Mouse (Mus musculus) T-cell, adult 2 months (primary cell): ENCODE measurements around the gene Klhl32.
"Not testable (repeated sequence)": the region's sequence is repeated elsewhere in the genome, so short reads cannot be mapped to it uniquely, and the experiment has no call there.

Experiments
- DNase-seq: peaks from one replicate; pipeline ENCODE4 v3.0.0; 2022; ENCODE audit warnings: low spot score

Klhl32 gene

DNA sequence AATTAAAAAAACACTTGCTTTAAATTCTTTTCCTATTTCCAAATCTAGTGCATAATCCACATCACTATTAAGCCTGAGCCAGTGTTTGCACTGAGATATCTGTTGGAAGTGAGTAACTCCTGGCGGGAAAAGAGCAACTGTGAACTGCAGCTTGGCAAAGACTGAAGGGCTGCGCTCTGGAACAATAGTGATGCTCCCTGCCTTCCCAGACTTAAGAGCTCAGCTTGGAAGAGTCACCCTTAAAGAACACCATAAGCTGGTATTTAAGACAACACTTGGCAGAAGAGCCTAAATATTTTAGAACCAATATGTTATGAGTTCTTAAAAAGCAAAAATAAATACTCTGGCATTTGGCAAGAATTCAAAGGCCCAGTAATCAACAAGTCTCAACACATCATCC, 55.7 kb downstream of the Klhl32 start:
- no peak for DNase-seq

DNA sequence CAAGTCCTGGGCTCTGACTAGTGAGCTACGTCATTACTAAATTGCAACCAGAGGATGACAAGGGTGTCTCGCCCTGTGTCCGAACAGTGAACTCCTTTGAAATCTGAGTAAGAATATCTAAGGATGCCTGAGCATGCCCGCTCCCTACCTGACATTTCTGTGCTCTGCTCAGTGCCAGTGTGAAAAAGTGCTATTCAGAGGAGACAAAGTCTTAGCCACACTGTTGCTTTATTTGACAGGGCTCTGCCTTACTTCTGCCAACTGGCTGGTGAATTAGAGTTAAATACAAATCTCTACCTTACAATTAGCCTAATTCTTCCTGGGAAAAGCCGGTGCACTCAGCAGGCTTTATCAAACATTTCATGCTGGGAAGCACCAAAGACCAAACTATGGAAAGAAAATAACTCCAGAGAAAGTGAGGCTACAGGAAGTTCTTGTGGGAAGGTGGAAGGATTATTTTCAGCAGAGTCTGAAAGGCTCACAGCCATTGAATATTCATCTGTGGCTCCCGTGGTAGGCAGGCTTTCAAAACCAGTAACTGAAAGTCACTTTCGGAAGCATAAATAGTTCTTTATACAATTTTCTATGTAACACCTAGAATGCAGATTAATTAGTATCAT, 57.1 kb downstream of the Klhl32 start:
- no peak for DNase-seq

DNA sequence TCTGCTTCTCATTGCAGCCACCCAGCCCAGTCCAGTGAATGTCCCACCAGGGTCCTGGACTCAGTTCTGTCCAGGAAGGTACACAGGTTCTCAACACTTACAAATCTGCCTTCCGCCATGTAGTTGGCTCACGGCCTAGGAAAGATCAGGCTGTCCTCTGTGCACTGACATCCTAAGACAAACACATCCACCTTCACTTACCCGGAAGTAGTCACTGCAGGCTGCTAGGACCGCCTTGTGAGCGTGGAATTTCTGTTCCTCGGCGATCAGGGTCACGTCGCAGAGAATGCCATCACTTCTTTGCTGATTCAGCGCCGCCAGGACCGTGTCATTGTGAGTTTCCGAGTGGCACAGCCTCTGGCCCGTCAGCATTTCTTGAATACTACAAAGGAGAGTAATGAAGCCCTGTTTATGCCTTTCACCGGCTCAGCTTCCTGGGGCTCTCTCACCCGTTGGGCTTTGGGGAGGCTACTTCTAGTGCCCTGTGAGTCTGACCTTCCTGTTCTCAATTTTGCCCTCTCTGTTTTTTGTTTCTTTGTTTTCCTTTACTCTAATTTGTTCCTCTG, 58.4 kb downstream of the Klhl32 start:
- DNase-seq = no peak

DNA sequence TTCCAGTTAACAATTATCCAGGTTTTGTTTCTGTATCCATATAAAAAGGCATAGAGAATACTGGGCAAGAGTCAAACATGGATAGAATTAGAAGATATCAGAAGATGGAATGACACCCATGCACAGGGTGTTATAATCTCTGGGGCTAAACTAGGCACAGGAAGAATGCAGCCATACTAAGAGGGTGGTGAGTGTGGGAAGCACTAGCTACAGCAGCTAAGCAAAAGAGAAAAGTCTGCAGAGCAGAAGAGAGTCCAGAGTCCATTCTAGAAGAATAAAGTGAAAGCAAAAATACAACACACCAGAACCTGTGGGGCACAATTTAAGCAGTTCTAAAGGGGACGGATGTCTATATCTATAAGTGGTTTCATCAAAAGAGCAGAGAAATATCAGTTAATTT, 61.6 kb downstream of the Klhl32 start:
- no peak for DNase-seq

DNA sequence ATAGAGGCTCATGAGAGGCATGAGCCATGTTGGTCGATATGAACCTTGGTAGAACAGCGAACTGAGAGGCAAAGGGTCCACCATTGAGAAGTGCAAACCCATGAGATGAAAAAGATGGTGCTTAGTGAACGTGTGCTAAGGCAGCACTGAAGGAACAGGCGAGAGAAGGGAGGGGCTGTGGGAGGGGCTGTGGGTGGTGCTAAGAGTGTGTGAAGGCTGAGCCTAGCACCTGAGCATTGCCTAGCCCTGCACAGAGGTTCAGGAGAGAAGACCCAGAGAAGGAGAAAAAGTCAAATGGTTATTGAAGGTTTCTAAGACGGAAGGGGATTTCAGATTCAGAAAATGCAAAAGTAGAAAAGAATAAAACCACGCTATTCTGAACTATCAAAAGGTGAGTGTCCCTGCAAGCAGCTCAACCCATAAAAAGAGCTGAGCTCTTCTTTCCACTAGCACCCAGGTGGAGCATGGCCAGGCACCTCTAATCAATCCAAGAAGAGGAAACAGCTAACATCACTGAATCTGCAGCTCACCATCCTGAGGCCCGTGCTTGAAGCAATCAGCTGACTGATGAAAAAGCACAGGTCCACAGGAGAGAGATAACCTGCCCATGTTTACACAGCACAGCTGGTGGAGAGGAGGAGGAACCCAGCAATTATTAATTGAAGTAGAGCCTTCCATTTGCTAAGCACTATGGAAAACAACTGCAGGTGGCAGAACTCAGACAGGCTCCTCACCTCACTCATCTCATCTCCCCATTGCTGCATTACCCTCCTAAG, 65.0 kb downstream of the Klhl32 start:
- no peak for DNase-seq

DNA sequence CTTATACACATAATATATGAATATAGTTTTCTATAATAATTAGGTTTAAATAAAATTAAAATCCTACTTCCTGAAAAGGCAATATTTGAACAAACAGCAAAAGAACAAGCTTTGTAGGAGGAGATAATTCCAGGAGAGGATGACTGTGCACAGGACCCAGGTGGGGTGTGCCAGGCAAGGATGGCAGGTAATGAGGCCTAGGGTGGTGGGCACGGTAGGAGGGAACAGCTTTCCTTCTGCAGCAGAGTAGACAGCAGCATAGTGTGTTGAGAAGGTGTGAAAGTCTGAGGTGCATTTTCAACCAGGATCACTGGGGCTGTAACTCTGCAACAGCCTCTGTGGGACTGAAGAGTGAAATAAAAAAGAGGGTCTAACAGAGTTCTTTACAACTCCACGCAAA, 85.0 kb downstream of the Klhl32 start:
- DNase-seq = no peak

DNA sequence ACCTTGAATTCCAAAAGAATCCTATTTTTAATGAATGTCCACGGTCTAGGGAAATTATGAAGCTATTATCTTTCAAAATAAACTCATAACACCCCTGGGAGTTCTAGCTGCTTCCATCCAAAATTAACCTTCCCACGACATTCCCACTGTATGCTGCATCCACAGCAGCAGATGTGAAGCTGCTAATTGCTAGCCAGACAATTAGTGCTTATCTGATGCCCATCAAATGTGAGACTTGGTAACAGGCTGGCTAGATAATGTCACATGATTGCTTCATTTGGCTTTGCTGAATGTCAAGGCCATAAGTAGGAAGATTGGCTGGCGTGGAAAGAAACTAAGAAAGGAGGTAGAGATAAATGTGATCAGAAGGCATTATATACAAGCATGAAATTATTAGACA, 85.5 kb downstream of the Klhl32 start:
- no peak for DNase-seq

DNA sequence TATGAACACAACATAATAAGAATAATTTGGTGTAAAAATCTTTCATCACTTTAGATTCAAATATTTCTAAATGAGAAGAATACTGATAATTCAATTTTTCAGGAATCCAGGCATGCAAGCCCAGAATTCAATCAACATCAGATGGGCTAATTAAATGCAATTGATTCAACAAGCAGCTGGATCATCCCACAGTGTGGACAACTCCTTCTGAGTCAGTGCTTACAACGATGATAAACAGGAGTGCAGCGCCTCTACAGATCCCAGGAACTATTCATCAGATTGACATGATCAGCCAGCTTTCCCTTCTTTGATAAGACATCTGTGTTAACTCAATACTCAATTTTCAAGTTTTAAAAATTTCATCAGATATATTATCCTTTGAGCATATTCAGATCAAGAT, 86.4 kb downstream of the Klhl32 start:
- DNase-seq = no peak

DNA sequence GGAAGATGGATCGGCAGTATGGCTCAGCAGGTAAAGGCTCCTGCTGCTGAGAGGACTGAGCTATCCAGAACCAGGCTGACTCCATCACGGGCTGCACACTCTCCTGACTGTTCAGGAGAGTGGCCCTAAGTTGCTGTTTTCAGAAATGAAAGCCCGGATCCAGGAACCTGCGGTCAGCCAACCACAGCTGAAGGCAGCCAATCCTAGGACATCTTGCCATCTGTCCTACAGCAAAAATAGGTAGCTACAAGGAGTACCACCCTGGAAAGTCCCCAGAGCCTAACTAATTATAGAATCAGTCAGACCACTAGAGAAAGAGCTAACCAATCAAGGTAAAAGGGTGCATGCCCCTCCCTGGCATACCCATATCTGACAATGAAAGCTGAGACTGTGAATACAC, 87.5 kb downstream of the Klhl32 start:
- no peak for DNase-seq

DNA sequence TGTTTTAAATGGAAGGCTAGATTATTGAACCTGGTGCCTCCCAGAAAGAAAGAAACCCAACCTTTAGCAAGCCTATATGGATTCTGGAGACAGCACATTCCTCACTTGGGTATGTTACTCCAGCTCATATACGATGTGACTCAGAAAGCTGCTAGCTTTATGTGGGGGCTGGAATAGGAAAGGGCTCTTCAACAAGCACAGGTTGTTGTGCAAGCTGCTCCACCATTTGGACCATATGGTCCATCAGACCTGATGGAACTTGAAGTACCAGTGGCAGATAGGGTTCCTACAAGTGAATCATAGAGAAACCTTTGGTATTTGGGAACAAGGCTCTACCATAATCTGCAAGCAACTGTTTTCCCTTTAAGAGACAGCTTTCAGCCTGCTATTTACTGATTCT, 92.0 kb downstream of the Klhl32 start:
- DNase-seq = no peak

DNA sequence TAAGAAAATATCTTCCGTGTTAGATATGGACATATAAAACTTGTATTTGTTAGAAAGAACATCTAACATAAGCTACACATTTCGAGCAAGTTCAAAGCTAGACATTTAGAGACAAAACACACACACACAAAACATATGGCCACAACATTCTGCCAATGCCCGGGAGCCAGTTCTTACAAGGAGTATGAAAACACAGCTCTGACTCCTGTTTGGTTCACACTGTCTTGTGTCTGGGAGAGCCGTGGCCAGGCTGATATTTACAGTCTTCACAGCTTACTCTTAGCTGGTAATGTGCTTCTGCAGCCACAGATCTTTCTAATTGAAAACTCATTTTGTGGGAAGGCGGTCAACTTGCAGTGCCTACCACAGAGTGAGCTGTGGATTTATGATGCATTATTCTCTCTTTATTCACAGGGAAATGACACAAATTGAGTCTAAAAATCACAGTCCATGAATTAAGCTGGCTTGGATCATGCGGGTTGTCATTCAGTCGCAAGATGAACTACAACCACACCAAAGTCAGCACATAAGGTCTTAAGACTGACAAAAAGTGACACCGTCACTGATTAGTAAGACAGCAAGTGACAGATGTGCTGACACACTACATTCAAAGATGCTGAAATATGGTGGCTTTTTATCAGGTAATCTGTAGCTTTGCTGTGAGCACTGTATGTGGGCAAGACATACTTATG, 98.3 kb downstream of the Klhl32 start:
- no peak for DNase-seq

DNA sequence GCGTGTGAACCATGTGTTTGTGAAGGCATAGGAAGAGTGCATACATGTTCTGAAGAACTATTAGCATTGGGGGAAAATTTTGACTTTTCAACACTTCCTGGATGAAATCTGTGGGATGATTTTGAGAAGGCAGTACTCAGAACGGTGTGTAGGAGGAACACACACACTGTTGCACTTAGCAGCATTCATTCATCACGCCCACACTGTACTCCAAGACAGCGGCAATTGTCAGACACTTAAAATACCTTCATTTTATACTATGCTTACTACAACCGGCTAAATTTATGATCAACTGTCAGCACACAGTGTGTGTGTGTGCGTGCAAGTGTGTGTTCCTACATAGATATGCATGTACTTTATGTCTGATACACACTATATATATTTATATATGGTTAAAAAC, 113.8 kb downstream of the Klhl32 start:
- DNase-seq = no peak

DNA sequence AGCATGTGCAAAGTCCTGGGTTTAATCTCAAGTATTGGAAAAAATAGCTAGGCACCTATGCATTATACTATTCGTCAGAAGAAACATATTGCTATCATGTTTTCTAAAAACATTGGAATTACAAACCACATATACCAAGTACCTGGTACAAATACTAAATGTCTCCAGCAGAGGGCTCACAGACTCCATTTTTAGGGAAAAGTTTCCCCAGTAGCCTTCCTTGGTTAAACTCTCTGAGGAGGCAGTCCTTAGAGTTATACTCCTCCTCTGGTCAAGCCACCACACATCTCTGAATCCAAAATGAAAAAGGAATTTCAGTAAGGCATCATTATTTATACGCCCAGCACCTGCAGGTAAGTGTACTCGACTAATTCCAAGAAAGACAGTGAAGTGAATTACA, 130.1 kb downstream of the Klhl32 start:
- no peak for DNase-seq

DNA sequence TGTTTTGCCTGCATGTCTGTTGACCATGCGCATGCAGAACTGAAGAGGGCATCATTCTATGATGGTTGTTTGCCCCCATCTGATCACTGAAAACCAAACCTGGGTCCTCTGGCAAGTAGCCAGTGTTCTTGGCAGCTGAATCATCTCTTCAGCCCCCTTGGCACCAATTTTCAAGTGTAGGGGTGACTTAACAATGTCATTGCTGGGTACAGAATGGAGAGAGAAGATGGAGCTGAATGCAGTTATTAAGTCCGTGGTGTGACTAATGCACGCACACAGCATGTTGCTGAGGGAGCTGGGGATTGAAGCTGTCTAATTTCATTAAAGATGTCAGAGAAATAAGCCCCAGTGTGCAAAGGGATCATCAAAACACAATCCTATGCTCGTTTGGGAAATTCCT, 135.4 kb downstream of the Klhl32 start:
- no peak for DNase-seq

DNA sequence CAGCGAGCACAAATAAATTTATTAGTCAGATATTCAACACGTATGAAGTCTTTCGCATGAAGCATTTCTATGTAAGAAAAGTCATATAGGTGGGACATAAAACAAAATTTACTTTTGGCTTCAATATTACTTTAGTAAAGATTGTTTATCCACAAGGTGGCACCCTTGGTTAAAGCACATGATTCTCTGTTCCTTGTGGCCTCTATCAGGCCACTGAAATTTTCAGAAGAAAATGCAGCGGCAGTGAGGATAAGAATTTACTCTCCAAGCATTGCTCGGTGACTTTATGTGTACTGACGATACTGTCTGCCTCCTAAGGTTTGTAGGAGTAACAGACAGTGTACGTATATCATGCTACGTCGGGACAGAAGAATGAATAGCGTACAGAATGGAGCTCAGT, 136.6 kb downstream of the Klhl32 start:
- no peak for DNase-seq

DNA sequence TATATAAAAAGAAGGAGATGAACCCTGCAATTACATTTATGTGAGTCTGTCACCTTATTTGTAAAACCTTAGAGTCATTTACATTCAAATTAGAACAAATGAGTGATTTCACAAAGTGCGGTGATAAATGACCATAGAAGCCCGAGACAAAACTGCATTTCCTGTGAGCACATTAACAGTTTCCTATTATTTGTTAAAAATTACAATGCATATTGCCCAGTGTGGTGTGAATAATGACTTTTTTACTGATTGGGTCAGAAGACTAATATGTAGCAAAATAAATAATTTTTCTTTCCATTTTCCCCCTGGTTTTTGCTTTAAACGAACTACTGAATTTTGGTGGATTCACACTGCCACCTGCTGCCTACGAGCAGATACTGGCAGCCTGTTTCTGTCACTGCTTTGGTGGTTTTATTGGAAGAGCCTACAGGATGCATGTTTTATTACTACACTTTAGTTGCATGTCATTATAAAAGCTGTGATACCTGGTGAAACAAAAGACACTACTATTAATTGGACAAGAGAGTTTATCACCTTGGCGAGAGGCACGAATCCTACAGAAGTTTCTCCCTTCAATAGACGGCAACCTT, 152.3 kb downstream of the Klhl32 start:
- DNase-seq = no peak

DNA sequence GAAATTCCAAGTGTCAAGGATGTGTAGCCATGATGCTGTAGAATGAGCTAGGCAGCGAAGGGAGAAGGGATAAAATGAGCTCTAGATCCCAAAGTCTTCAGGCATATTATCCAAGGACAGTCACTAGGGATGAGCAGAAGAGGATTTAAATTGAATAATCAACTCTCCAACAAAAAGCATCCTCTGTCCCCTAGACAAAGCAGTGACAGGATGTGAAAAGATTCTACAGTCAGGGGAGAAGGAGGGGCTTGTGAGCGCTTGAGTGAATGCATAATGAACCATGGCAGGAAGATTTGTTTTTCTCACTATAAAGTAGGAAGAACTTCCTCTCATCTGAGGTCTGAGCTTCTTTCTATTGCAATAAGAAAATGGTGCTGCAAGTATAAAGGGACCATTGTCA, 170.8 kb downstream of the Klhl32 start:
- DNase-seq = no peak

DNA sequence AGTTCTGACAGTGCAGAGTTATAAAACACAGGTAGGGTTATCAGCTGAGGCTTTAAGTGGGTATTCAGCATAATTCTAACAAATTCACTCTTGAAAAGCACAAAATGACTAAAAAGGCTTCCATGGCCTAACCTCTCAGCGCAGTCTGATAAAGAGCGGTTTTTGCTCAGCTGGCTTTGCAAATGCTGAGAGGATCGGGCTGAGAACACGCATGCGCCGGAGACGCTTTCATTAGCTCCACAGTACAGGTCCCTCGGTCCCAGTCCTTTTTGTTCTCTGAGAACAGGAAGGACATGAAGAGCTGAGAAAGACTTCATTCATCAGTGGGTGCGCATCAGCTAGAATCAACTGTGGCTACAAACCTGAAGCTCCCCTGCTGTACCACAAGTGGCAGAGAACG, 180.9 kb downstream of the Klhl32 start:
- DNase-seq = no peak

DNA sequence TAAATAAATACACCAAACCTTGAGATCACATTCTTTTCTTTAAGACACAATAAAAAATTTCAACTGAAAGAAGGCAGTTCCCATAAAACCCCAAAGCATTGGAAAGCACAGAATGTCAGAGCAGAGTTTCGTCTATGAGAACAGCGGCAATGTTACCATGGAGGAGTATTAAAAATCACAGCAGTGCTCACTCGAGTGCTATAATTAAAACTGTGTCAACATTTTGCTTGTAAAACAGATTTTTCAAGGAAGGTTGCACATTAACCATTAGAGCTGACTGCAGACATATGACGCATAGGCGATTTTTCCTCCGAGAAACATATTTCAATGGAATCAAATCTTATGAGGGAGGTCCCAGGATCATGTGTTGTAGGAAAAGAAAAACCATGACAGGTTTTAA, 191.7 kb downstream of the Klhl32 start:
- no peak for DNase-seq

DNA sequence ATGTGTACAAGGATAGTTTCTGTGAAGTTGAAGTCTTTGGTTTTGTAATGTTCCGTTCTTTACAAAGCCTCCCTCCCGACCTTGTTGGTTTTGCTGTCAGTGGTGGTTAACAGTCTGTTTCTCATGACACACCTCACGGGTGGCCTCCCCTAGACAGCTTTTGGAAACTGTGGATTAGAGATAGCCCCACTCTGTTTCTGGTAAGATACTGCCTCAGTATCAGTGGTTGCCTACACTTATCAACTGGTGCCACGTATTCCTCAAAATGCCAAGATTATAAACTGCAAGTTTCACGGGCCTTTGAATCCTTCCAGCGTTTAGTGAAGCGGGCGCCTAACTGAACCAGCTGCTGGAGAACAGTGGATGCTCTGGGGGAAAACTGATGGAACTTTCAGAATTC, 206.2 kb downstream of the Klhl32 start:
- DNase-seq = not testable (repeated sequence)

DNA sequence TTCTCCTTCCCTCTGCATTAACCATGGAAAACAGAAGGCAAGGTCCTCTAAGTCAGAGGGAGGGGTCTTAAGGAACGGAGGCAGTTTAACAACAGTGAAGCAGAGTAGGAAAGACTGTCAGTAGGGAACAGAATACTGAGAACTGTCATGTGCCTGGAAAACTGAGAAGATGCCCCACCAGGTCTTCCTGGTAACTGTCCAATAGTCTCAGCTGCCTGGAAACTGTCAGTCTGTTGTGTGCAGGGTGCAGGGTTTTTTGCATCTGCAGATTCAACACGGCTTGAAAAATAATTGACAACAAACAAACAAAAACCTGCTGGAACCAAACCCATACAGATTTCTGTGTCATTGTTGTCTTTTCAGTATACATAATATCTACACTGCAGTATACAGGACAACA, 208.6 kb downstream of the Klhl32 start:
- no peak for DNase-seq

DNA sequence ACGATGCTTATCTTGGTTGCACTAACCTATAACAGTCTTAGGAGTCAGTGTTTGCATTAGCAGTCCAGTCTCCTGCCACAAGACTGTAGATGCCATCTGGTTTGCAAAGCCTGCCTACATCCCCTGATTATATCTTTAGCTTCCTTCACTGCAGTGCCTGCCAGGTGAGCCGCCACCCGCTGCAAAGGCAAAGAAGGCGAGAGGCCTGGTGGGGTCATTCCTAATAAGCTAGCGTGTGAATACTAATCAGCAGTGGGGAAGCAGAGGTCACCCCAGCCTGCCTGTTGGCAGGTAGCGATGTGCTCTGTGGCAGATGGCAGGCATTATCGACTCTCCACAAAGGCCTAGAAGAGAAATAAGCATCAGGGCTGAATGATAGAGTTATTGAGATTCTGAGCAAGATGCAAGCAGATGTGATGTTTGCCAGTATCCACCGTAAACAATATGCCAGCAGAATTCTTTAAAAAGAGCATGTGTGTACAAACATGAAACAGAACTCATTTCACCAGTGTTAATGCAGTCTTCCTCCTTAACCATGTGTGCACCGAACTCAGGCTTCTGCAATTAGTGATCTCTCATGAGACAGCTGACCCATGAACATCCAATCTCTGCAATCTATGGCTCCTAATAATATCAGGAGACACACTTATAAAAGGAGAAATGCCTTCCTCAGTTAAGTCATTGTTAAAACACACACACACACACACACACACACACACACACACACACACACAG, 219.6 kb downstream of the Klhl32 start:
- no peak for DNase-seq
